Mouse (Mus musculus) stomach, embryonic 16.5 days (tissue): ENCODE results near the gene Flot2. TPM values are rescaled to one million over a fixed set of nuclear protein-coding genes. Genes with fewer than 3 reads are reported as not detected.
A peak's percentile ranks its signal among the peaks of the same experiment; 100 is the strongest.

ENCODE experiments used
- ATAC-seq: fragments of 200-750 bp; cut with Nextera tagmentation; 2 replicates; pipeline ENCODE4 v1.8.0; 2017; ENCODE audit warnings: moderate number of reproducible peaks, moderate TSS enrichment; ENCODE audit not compliant: insufficient read depth, low FRiP score
- H3K27ac ChIP-seq: fragments of 300-500 bp; sonication (generic); 2 replicates; pipeline ENCODE4 v1.5.1; 2014; ENCODE audit warnings: low read length
- H3K27me3 ChIP-seq: fragments of 300-500 bp; sonication (generic); 2 replicates; pipeline ENCODE4 v1.6.1; 2014; ENCODE audit warnings: low read length, control low read depth, mixed read lengths; ENCODE audit not compliant: control insufficient read depth, insufficient read depth
- H3K36me3 ChIP-seq: fragments of 300-500 bp; sonication (generic); 2 replicates; pipeline ENCODE4 v1.6.1; 2014; ENCODE audit warnings: low read length; ENCODE audit not compliant: control insufficient read depth, insufficient read depth
- H3K4me1 ChIP-seq: fragments of 300-500 bp; sonication (generic); 2 replicates; pipeline ENCODE4 v1.6.1; 2014; ENCODE audit warnings: low read length, control low read depth, mixed read lengths; ENCODE audit not compliant: control insufficient read depth, insufficient read depth
- H3K4me2 ChIP-seq: fragments of 300-500 bp; sonication (generic); 2 replicates; pipeline ENCODE4 v1.6.1; 2014; ENCODE audit warnings: low read depth, low read length, mixed read lengths
- H3K4me3 ChIP-seq: fragments of 300-500 bp; sonication (generic); replicated peaks from 2 replicates; pipeline ENCODE4 v1.5.1; 2014; ENCODE audit warnings: mild to moderate bottlenecking, low read length
- H3K9ac ChIP-seq: fragments of 300-500 bp; sonication (generic); 2 replicates; pipeline ENCODE4 v1.6.1; 2014; ENCODE audit warnings: low read length
- H3K9me3 ChIP-seq: fragments of 300-500 bp; sonication (generic); replicated peaks from 2 replicates; pipeline ENCODE4 v1.6.1; 2016; ENCODE audit warnings: low read length, control low read depth; ENCODE audit not compliant: control insufficient read depth
- WGBS: fragments of 180-500 bp; shearing (Covaris S2); extraction: QIAGEN DNeasy Blood & Tissue Kit; methylation state at CpG from one replicate; pipeline ENCODE4 v1.1.7; 2014; 5-methylcytosine and 5-hydroxymethylcytosine counted together
- polyA plus RNA-seq: library from polyadenylated mRNA; unstranded; fragments of >200 nt; fragmentation: Nextera tagmentation; extraction: Ambion mirVana; gene quantifications from 2 replicates; pipeline ENCODE4 v1.2.1, GENCODE M21; 2015

Gene Flot2
- polyA plus RNA-seq = 59.0 and 61.1 TPM in 2 replicates

DNA sequence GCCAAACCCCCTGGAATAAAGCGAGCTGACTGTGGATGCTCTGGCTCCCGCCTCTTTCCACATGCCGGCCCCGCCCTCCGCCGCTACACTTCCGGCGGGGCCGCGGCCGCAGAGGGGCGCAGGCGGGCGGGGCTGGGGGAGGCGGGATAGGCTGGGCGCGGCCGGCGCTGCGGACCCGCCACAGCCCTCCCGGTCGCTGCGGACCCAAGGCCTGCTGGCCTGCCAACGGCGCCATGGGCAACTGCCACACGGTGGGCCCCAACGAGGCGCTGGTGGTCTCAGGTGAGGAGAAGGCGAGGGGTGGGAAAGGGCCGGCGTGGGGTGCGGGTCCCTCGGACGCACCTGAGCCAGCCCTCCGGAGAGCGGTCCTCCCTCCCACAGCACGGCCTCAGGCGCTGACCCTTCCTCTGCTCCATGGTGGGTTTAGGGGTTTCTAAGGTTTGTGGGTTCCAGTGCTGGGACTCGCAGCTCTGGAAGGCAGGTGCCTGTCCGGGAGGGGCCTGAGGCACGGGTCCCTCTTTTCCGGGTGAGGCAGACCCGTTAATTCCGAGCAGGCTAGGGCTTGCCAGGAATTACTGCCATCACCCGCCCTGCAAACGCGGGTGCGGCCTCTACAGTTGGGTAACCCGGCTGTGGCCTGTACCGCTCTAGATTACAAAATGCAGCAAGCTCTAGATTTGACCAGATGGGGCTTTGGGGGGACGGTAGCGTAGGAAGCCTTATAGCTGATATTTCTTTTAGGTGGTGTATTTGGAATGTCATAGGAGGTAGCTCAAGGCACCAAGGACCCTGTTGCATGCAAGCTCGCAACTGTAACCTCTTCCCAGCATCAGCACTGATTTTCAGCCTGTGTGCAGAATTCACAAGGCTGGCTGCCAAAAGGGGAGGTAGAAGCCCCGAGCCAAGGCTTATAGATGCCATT is at the start of gene Flot2:
TSS of gene Flot2 (plus strand) at position 101 of the 922 bp plus-strand sequence.
- no peaks in the 10 kb centered on the region for H3K27me3 ChIP-seq
- H3K36me3 ChIP-seq = no peaks in the 10 kb centered on the region
- H3K9ac ChIP-seq = peak within 1 kb of the TSS; percentile 93
- 1% methylated on average over 55 of the region's 55 CpGs for whole genome bisulfite sequencing
- peaks cover 20% of the 10 kb centered on the region for H3K4me1 ChIP-seq
- H3K9me3 ChIP-seq = no peaks in the 10 kb centered on the region
- ATAC-seq = peak; percentile 86
- peak within 1 kb of the TSS; percentile 86 for H3K4me3 ChIP-seq
- peak within 1 kb of the TSS; percentile 85 for H3K27ac ChIP-seq
- H3K4me2 ChIP-seq = peak within 1 kb of the TSS; percentile 84

- Histone ChIP-seq H3K4me1 (peaks cover 11% of the 10 kb centered on the region), H3K27me3 (no peaks in the 10 kb centered on the region), H3K9me3 (no peaks in the 10 kb centered on the region), H3K9ac (no peak overlapping the region), H3K4me2 (no peak overlapping the region), H3K36me3 (peaks cover 16% of the 10 kb centered on the region), H3K4me3 (no peak overlapping the region), H3K27ac (no peak overlapping the region)
- no peak for ATAC-seq
- WGBS = 85% methylated on average over 13 of the region's 13 CpGs
These were observed 48.5 kb upstream of the Flot2 start for GRCm38 (mm10) chr11:77989071-77989690.

DNA sequence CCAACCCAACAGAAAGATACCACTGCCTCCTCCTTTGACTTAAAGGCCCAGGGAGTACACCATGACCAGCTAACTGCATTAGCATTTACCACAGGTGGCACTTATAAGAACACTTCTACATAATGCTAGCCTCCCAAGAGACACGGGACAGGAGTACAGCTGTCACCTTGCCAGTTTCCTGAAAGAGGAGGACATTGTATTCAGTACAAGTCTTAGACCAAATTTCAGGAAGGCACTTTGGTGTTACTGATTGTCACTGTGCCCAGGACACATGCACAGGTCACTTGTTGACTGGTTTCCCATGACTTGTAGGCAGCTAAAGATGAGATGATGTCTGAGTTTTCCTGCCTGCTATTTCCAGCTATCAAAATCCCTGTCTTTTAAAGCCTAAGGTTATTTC is 42.2 kb upstream of the Flot2 start:
- Histone ChIP-seq H3K4me1 (no peaks in the 10 kb centered on the region), H3K27me3 (no peaks in the 10 kb centered on the region), H3K9ac (no peak overlapping the region), H3K27ac (no peak overlapping the region), H3K4me2 (no peak overlapping the region), H3K4me3 (no peak overlapping the region), H3K9me3 (no peaks in the 10 kb centered on the region), H3K36me3 (peaks cover 6% of the 10 kb centered on the region; the same call in 1 of the 2 replicates)
- 75% methylated on average over 1 of the region's 1 CpGs for WGBS
- ATAC-seq = no peak

DNA sequence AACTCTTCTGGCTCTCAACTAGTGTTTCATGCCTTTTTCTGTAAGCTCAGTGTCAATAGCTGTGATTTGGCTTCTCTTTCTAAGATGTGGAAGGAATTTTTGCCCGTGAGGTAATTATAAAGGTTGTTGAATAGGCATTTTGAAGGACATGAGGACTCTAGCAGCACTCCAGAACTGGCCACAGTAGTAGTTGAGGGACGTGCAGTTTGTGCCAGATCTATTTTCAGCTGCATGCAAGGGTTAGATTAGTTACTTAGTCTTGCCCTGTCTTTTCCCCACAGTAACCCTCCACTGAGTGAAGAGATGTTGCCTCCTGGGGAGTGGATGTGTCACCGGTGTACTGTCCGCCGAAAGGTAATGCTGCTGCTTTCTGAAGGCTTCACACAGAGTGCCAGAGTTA is 31.3 kb upstream of the Flot2 start:
- Histone ChIP-seq H3K4me2 (no peak overlapping the region), H3K9ac (no peak overlapping the region), H3K4me1 (no peaks in the 10 kb centered on the region), H3K4me3 (no peak overlapping the region), H3K9me3 (no peaks in the 10 kb centered on the region), H3K27ac (no peak overlapping the region), H3K36me3 (peaks cover 37% of the 10 kb centered on the region), H3K27me3 (no peaks in the 10 kb centered on the region)
- 87% methylated on average over 5 of the region's 5 CpGs for WGBS
- no peak for ATAC-seq

DNA sequence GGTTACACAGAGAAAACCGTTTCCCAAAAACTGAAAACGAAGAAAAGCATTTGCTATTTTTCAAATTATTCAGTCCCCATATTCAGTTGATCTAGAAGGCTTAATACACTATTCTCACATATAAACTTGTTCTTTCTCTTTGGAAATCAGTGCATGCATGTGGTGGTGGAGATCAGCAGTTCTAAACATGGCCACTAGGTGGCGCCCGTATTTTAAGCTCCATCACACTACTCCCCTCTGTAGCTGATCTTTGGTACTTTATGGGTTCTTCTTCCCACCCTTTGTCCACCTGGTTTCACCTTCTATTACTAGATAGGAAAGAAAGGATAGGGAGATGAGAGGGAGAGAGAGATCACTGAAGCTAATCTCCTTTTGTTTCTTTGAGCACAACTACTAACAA is 18.1 kb upstream of the Flot2 start:
- ATAC-seq = peak; percentile 69; the same call in 1 of the 2 replicates
- no peak overlapping the region for H3K4me3 ChIP-seq

DNA sequence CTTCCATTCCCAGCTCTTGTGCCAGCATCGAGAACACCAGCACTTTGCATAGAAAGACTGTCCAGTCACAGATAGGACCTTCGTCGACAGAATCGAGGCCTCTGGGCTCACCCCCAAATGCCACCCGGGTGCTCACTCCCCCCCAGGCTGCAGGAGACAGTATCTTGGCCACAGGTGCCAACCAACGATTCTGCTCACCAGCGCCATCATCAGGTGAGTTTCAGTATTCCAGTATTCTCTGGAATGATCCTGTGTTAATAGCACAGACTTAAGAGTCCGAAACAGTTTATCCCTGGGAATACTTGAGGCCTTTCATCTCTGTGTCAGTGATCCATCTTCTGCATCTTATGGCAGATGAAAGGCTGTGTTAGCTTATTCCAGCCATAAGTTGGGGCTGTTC is 14.1 kb upstream of the Flot2 start:
- Histone ChIP-seq H3K27ac (no peak overlapping the region), H3K9ac (no peak overlapping the region), H3K27me3 (no peaks in the 10 kb centered on the region), H3K4me3 (no peak overlapping the region), H3K9me3 (no peaks in the 10 kb centered on the region), H3K4me2 (no peak overlapping the region), H3K36me3 (peaks cover 42% of the 10 kb centered on the region), H3K4me1 (no peaks in the 10 kb centered on the region)
- 82% methylated on average over 8 of the region's 8 CpGs for WGBS
- ATAC-seq = no peak

More for the DNA sequence above, 18.1 kb upstream of the Flot2 start:
- Histone ChIP-seq H3K27me3 (no peaks in the 10 kb centered on the region), H3K27ac (no peak overlapping the region), H3K36me3 (peaks cover 40% of the 10 kb centered on the region), H3K9me3 (no peaks in the 10 kb centered on the region), H3K4me1 (no peaks in the 10 kb centered on the region), H3K9ac (no peak overlapping the region), H3K4me2 (no peak overlapping the region)
- 11% methylated on average over 4 of the region's 4 CpGs for WGBS

DNA sequence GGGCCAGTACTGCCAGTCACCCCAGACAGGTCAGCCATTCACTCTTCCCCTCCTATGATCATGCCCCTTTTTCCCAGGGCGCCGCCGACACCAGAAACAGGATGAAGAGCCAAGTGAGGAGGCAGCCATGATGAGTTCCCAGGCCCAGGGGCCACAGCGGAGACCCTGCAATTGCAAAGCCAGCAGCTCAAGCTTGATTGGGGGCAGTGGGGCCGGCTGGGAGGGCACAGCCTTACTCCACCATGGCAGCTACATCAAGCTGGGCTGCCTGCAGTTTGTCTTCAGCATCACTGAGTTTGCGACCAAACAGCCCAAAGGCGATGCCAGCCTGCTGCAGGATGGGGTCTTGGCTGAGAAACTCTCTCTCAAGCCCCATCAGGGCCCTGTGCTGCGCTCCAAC is 8.5 kb upstream of the Flot2 start:
- H3K36me3 ChIP-seq = peaks cover 22% of the 10 kb centered on the region
- H3K4me3 ChIP-seq = no peak overlapping the region
- H3K27ac ChIP-seq = no peak overlapping the region

GRCm38 (mm10) chr11:78030600-78030999 is 7.1 kb upstream of the Flot2 start:
- Histone ChIP-seq H3K9me3 (no peaks in the 10 kb centered on the region), H3K27me3 (no peaks in the 10 kb centered on the region), H3K4me3 (no peak overlapping the region), H3K36me3 (0 out of 2 replicates have a peak, but pooled peaks cover 11% of the 10 kb centered on the region), H3K9ac (no peak overlapping the region), H3K4me2 (no peak overlapping the region), H3K27ac (no peak overlapping the region; the same call in 1 of the 2 replicates), H3K4me1 (peaks cover 12% of the 10 kb centered on the region)
- ATAC-seq = no peak
- WGBS = 67% methylated on average over 2 of the region's 2 CpGs

More for the DNA sequence above, 8.5 kb upstream of the Flot2 start:
- 90% methylated on average over 8 of the region's 8 CpGs for WGBS
- Histone ChIP-seq H3K4me2 (no peak overlapping the region), H3K27me3 (no peaks in the 10 kb centered on the region), H3K9me3 (no peaks in the 10 kb centered on the region), H3K9ac (no peak overlapping the region), H3K4me1 (peaks cover 12% of the 10 kb centered on the region)
- no peak for ATAC-seq

- 39% methylated on average over 6 of the region's 6 CpGs for WGBS
These were observed 6.3 kb upstream of the Flot2 start for GRCm38 (mm10) chr11:78031389-78031788.

More at GRCm38 (mm10) chr11:78031389-78031788, 6.3 kb upstream of the Flot2 start:
- no peak for ATAC-seq
- H3K4me1 ChIP-seq = peaks cover 12% of the 10 kb centered on the region
- peak overlapping the region; percentile 86; the same call in 1 of the 2 replicates for H3K27ac ChIP-seq
- H3K27me3 ChIP-seq = no peaks in the 10 kb centered on the region
- 0 out of 2 replicates have a peak, but pooled peaks cover 7% of the 10 kb centered on the region for H3K36me3 ChIP-seq
- H3K9me3 ChIP-seq = no peaks in the 10 kb centered on the region
- H3K4me3 ChIP-seq = peak overlapping the region; percentile 73
- peak overlapping the region; percentile 85 for H3K4me2 ChIP-seq
- H3K9ac ChIP-seq = peak overlapping the region; percentile 51
